Mouse (Mus musculus) kidney, adult 9 months (tissue): Measurements from ENCODE around the gene G6pc.
A peak's percentile ranks its signal among the peaks of the same experiment; 100 is the strongest.
"Not testable (repeated sequence)": the region's sequence is repeated elsewhere in the genome, so short reads cannot be mapped to it uniquely, and the experiment has no call there.

Source experiments
- DNase-seq: peaks from one replicate; pipeline ENCODE4 v3.0.0; 2022

Gene G6pc

GRCm38 (mm10) chr11:101367326-101367935 lies at the start of gene G6pc:
Gene G6pc (plus strand): TSS chr11:101367561.
- peak; percentile 94 for DNase-seq

DNA sequence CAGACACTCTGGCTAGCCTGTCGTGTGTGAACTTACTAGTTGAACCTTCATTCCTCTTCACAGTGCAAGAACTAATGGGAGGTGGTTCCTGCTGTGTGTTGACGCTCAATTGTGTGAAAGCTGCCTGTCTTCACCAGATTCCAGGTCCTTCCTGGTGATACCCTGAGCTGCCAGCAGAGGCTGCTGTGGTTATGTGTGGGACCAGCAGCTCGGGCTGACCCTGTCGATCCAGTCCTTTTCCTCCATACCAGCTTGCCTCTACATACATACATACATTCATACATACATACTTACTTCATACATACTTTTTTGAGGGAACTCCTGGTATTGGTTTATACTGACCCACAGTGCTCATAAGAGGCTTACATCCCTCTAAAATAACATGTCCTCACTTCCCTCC lies 43.8 kb upstream of the G6pc start:
- peak; percentile 88 for DNase-seq

- DNase-seq: no peak
Observed at GRCm38 (mm10) chr11:101324763-101325162, 42.6 kb upstream of the G6pc start, which contains the start of gene Aoc2. Gene Aoc2 (plus strand): TSS chr11:101325063.

DNA sequence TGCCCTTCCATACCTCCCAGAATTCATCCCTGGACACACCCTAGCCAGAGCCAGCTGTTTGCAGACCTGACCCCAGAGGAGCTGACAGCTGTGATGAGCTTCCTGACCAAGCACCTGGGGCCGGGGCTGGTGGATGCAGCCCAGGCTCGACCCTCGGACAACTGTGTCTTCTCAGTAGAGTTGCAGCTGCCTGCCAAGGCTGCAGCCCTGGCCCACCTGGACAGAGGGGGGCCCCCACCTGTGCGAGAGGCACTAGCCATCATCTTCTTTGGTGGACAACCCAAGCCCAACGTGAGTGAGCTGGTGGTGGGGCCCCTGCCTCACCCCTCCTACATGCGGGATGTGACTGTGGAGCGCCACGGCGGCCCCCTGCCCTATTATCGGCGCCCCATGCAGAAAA lies 42.2 kb upstream of the G6pc start:
- not testable (repeated sequence) for DNase-seq

DNA sequence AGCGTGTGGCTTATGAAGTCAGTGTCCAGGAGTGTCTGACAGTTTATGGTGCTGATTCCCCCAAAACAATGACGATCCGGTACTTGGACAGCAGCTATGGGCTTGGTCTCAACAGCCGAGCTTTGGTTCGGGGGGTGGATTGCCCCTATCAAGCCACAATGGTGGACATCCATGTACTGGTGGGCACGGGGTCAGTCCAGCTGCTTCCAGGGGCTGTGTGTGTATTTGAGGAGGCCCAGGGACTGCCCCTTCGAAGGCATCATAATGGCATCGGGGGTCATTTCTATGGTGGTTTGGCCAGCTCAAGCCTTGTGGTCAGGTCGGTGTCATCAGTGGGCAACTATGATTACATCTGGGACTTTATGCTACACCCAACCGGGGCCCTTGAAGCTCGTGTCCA lies 41.2 kb upstream of the G6pc start:
- DNase-seq: no peak

DNA sequence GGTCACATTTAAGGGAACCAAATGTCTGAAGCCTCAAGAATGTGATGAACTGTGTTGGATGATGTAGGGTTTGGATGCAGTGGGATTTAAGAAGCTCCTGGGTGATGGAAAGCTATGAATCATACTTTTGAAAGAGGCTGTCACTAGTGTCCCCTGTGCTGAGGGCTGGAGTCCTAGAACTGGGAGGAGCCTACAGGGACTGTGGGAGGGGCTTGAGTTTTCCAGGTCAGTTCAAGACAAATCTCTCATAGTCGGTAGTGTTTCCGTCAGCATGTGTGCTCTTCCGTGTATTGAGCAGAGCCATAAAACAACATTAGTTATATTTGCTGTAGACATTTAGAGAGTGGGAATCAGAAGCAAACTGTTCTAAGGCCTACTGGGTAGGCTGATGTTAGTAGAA lies 40.0 kb upstream of the G6pc start:
- DNase-seq: no peak

GRCm38 (mm10) chr11:101328941-101329635 lies 38.3 kb upstream of the G6pc start:
- peak; percentile 46 for DNase-seq

DNA sequence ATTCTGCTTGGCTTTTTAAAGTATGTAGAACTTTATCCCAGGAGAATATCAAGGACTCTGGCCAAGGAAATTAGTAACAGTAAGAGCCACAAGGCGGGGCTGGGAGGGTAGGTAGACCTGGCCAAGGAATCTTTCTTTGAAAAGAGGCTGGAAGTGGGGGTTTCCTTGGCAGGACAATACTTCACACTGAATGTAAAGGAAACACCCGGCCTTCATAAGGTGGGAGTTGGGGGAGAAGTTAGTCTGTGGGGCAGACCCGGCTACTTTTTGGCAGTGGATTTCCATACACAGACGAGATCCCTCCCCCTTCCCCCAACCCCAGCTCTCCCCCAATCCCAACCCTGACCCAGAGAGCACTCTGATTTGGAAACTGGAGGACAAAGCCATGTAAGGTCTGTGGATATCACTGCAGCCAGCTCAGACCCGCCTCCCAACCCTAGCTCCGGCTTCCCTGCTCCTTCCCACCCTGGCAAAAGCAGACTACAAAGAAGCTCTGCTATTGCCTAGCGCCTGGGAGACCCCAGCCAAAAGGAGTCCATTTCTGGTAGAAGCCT lies 36.9 kb upstream of the G6pc start, which contains the start of gene Aoc3:
Gene Aoc3 (plus strand): TSS at position 235 of the 554 bp plus-strand sequence.
- no peak for DNase-seq

- DNase-seq: not testable (repeated sequence)
Observed at GRCm38 (mm10) chr11:101330961-101331360, 36.4 kb upstream of the G6pc start.

DNA sequence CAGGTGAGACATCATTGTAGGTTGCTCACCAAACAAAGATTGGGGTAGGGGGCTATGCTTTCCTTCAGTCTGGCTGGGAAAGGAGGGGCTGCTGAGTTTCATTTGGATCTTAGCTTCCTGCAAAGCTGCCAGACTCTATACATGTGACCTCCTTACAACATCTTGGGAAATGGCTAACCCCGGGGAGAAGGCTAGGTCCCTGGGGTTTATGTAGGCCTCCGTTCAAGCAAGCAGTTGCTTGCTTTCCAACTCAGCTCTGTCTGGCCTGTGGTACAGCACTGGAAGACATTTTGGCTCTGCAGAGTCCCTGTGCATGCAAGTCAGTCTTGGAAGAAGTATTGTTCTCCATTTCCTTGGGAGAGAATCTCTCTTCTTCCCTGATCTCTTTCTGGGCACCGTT lies 34.8 kb upstream of the G6pc start:
- no peak for DNase-seq

DNA sequence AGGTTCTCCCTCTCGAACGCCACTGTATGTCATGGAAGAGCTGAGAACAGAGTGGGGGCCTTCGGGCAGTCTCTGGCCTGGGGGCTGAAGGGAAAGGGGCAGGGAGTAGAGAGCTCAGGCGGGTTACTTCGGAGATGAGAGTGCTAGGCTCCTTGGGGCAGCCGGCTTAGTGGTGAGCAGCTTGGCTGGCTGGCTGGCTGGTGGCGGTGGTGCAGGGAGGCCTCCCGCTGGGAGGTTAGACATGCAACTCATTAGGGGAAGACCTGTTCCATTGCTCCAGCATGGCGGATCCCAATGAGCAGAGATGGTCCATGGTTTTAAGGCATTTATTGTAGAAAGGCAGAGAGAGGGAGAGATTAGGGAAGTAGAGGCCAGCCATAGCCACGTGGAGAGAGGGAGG lies 33.3 kb upstream of the G6pc start:
- DNase-seq: no peak

DNA sequence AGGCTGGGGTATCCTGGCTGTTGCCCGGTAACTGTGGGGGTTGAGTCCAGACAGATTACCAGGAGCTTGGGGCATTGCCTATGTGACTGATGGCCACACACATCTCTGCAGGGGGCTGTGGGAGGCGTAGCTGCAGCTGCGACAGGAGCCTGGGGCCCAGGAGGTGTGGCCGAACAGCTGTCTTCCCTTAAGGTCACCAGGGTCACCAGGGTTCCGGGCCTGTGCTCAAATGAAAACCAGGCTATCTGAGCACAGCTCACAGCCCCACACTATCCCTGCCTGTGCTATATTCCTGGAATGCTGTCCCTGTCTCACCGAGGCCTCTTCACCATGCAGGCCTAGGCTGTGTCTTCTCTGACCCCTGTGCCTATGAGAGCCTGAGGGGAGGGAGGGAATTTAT lies 32.8 kb upstream of the G6pc start:
- DNase-seq: no peak

- peak; percentile 69 for DNase-seq
Observed at GRCm38 (mm10) chr11:101335685-101336084, 31.7 kb upstream of the G6pc start.

DNA sequence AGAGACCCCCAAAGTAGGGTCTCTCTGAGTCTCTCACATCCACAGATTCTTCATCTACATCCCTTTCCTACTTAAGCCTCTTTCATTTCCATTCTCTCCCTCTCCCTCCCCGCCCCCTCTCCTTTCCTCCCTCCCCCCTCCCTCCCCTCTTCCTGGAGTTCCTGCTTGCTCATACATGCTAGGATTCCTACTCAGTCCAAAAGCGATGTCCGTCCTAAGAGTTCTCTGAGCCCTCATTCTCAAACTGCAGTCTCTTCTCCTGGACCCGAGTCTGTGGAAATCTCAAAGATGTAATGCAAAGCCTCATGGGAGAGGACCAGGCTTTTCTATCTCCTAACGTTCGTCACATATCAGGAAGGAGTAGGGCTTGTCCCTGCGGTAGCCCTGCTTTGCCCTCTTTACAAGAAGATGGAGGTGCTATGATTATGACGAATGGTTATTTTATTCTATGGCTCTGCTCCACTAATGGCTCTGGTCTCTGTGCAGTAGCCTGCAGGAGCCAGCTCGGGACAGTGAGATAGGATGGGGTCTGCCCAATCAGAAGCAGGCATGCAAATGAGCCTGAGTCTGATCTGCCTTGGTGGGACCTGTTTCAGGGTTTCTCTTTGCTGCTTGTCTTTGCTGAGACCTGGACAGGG lies 29.1 kb upstream of the G6pc start:
- DNase-seq: no peak

GRCm38 (mm10) chr11:101347083-101347775 lies 20.1 kb upstream of the G6pc start:
- no peak for DNase-seq

DNA sequence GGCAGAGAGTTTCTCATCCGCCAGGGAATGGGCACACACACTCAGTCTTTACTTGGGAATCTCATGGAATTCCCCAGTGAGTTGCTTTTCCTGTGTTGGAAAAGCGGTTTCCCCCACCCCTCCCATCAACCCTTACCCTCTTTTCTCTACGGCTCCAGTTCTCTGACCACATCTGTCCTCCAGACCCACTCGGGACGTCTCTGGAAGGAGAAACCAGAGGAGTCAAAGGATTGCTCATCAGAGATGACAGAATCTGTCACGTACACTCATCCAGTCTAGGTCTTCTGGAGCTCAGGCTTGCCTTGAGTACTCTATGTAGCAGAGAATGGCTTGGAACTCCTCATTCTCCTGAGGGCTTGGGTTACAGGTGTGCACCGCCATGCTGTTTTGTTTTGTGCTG lies 18.6 kb upstream of the G6pc start:
- no peak for DNase-seq

- DNase-seq: no peak
Observed at GRCm38 (mm10) chr11:101349216-101349615, 18.1 kb upstream of the G6pc start.

DNA sequence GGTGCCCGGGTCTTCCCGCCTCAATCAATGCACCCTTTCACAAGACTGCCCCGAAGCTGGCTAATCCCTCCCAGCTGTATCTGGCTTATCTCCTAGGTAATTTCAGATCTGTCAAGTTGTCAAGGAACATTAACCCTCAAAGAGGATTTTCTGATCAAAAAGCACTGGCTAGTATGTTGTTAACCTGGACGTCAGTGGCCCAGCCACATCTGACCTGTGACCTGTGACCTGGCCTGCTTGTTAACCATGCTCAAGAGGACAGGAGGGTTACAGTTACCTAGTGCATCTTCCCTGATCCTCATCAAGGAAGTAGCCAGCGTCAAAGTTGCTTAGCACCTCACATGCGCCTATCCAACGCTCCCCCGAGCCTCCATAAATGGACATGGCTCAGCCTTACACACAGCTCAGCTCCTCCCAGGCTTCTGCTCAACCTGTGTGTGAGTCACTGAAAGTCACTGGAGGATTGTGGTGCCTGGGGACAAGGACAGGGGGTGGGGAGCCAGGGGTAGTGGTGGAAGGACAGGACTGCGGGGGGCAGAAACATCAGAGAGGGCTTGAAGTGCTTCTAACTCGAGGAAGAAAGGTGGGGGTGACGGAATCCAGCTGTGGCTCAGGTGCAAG lies 16.2 kb upstream of the G6pc start:
- DNase-seq: peak; percentile 27

GRCm38 (mm10) chr11:101351721-101352111 lies 15.6 kb upstream of the G6pc start:
- DNase-seq: peak; percentile 64

DNA sequence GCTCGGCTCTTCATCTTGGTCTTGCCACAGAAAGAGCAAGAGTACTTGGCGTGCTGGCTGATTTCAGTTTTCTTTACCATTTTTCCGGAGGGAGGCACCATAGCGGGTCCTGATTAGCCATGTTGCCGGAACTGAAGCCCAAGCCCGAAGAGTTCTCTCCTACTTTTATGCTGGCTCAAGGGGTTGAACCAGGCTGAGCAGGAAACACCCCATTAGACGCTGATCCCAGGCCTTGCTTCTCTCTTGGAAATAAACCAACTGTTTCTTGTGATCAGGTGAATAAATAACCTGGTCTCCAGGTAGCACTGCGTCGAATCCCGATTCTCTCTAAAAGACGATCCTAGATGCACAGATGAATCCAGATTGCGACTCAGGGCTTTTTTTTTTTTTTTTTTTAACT lies 13.9 kb upstream of the G6pc start:
- DNase-seq: peak; percentile 87

DNA sequence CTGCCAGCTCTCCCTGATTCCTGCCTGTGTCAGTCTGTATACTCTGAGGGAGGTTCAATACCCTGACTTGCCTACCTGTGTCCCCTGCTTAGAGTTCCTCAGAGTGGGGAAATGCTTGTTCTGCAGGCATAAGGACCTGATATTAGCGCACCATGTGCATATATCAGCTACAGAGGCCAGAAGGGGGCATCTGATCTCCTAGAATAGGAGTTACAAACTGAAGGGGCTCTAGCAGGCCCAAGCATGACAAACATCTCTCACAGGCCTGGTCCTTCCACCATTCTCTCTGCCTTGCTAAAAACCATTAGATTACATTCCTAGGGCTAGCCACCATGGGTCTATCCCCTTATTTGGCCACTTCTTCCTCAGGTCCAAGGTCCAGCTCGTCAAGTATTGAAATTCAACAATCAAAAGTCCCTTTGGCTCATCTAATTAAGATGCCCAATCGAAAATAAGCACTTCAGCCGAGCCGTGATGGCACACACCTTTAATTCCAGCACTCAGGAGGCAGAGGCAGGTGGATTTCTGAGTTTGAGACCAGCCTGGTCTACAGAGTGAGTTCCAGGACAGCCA lies 12.8 kb upstream of the G6pc start:
- DNase-seq: peak; percentile 51

DNA sequence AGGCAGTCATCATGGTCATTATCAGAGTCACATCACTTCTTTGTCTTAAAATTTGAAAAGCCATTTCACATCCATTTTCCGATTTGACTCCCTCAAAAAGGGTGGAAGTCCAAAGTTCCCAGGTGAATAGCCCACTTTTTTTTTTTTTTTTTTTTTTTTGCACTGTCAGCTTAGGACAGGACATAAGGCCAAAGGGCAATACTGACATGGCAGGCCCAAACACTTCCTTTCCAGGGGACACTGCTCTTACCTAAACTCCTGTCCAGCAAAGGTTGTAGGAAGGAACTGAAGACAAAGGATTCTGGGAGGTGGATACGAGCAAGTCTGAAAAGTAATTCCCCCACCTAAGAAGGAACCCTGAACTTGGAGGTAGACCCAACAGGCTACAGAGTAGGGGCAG lies 11.4 kb upstream of the G6pc start:
- peak; percentile 75 for DNase-seq
